Mouse (Mus musculus) cerebellum, adult 2 months (tissue): ENCODE data around the gene Smyd3.

ENCODE experiments used
- CTCF ChIP-seq: fragments of 200-500 bp; IDR thresholded peaks from 2 replicates; pipeline ENCODE4 v1.5.1; 2011; ENCODE audit warnings: low read depth, mild to moderate bottlenecking, control low read depth, low read length, moderate library complexity, borderline replicate concordance; ENCODE audit not compliant: insufficient read depth
- POLR2A ChIP-seq: fragments of 200-500 bp; IDR thresholded peaks from 2 replicates; pipeline ENCODE4 v1.6.1; 2011; ENCODE audit warnings: low read length, control low read depth, borderline replicate concordance; ENCODE audit not compliant: insufficient read depth

- TF ChIP-seq POLR2A: no peak
- TF ChIP-seq CTCF: no peak
Observed at GRCm38 (mm10) chr1:178988176-178988575, 529.7 kb downstream of the Smyd3 start.
